Comparison of ENCODE assay signal across 19 mouse cellular contexts in genomic region chr10:62242358-62242757, GRCm38 (mm10). TPM values are rescaled to one million over a fixed set of nuclear protein-coding genes. Genes with fewer than 3 reads are reported as not detected.
DNase-seq lines count a peak whose midpoint lies in the region; ATAC-seq and TF ChIP-seq lines count a peak whose summit lies in the region.
"Had no signal": no experiment of that assay in that cellular context is flagged by ENCODE, and none has a peak within 500 bp of the region (broad histone marks: within the 10 kb centered on the region; RNA-seq: fewer than 3 reads in every experiment).

No protein-coding gene starts in this region.

- H3K9ac ChIP-seq in ES-Bruce4 (ENCODE audit: low read depth, poor library complexity, severe bottlenecking) = 0 out of 2 replicates have a peak overlapping the region, but pooled peaks have one; percentile 28
- no peak overlapping the region; the same call in 1 of the 2 replicates for H3K9ac ChIP-seq in lung, embryonic 16.5 days (ENCODE audit: low read length)
- H3K9ac ChIP-seq: forebrain, embryonic 13.5 days; heart, embryonic 12.5 days; hindbrain, embryonic 12.5 days had no signal

- no peaks in the 10 kb centered on the region for H3K36me3 ChIP-seq in ES-Bruce4 (ENCODE audit: control insufficient read depth, insufficient read depth, low read length, poor library complexity, severe bottlenecking)
- no peaks in the 10 kb centered on the region for H3K36me3 ChIP-seq in lung, embryonic 16.5 days (ENCODE audit: control insufficient read depth, insufficient read depth, low read length)
- H3K36me3 ChIP-seq: heart, embryonic 12.5 days; hindbrain, embryonic 12.5 days; limb, embryonic 10.5 days; midbrain, embryonic 10.5 days had no signal

- peak; percentile 90 for TF ChIP-seq EP300 in ES-Bruce4 (IDR thresholded peaks at IDR 0.05; ENCODE audit: insufficient read depth, low read depth, low read length)

- WGBS in lung, embryonic 16.5 days = 33% methylated on average over 10 of the region's 10 CpGs

- no peak for TF ChIP-seq CTCF in ES-Bruce4 (IDR thresholded peaks at IDR 0.05; ENCODE audit: low read depth, low read length)

- H3K27me3 ChIP-seq in ES-Bruce4 (ENCODE audit: control insufficient read depth, insufficient read depth, low read length, poor library complexity, severe bottlenecking) = no peaks in the 10 kb centered on the region
- no peaks in the 10 kb centered on the region for H3K27me3 ChIP-seq in lung, embryonic 16.5 days (ENCODE audit: control insufficient read depth, insufficient read depth, low read depth, low read length)
- H3K27me3 ChIP-seq: forebrain, embryonic 13.5 days; hindbrain, embryonic 12.5 days; Patski had no signal

- H3K9me3 ChIP-seq in ES-Bruce4 (replicated peaks; ENCODE audit: control insufficient read depth, insufficient read depth, low read length, poor library complexity, severe bottlenecking) = no peaks in the 10 kb centered on the region; the same call in 1 of the 2 replicates
- H3K9me3 ChIP-seq in lung, embryonic 16.5 days (ENCODE audit: control insufficient read depth, low read length) = no peaks in the 10 kb centered on the region; the same call in 1 of the 2 replicates
- H3K9me3 ChIP-seq: forebrain, embryonic 13.5 days; hindbrain, embryonic 12.5 days; limb, embryonic 10.5 days; midbrain, embryonic 10.5 days had no signal

- DNase-seq in right cerebral cortex, postnatal 25 days = peak; percentile 13
- no peak for DNase-seq in right cerebral cortex, adult 18-20 months
- peak; percentile 28 for DNase-seq in telencephalon, adult 2 months (ENCODE audit: low read depth, low spot score)
- DNase-seq in spleen, adult 12 weeks (ENCODE audit: low spot score) = no peak
- DNase-seq: cerebellum, adult 11-12 months; heart, adult 11 months had no signal

- peak overlapping the region; percentile 27 for H3K4me2 ChIP-seq in lung, embryonic 16.5 days (ENCODE audit: low read depth, low read length)
- H3K4me2 ChIP-seq: forebrain, embryonic 13.5 days; heart, embryonic 12.5 days; hindbrain, embryonic 12.5 days had no signal

- peak; percentile 86 for ATAC-seq in lung, embryonic 16.5 days (ENCODE audit: low read depth)
- ATAC-seq in CD4-positive, CD25-positive, alpha-beta regulatory T cell, adult 4 months = no peak
- ATAC-seq: activated CD4-positive, CD25-positive, alpha-beta regulatory T cell, adult 4 months; forebrain, embryonic 13.5 days; Patski had no signal

- 0 out of 2 replicates have a peak overlapping the region, but pooled peaks have one; percentile 5 for H3K27ac ChIP-seq in ES-Bruce4 (ENCODE audit: insufficient read depth, low read length)
- H3K27ac ChIP-seq in lung, embryonic 16.5 days (ENCODE audit: low read length) = peak overlapping the region; percentile 72
- H3K27ac ChIP-seq: forebrain, embryonic 13.5 days; hindbrain, embryonic 12.5 days; left cerebral cortex, adult 2 months; limb, embryonic 10.5 days; macrophage; midbrain, embryonic 10.5 days had no signal

- peaks cover 2% of the 10 kb centered on the region for H3K4me1 ChIP-seq in ES-Bruce4 (ENCODE audit: control insufficient read depth, insufficient read depth, low read length)
- H3K4me1 ChIP-seq in lung, embryonic 16.5 days (replicated peaks; ENCODE audit: control insufficient read depth, insufficient read depth, low read length) = peaks cover 4% of the 10 kb centered on the region
- H3K4me1 ChIP-seq: forebrain, embryonic 13.5 days; heart, embryonic 12.5 days; hindbrain, embryonic 12.5 days had no signal

- no peak for TF ChIP-seq POLR2A in ES-Bruce4 (IDR thresholded peaks at IDR 0.05; ENCODE audit: insufficient read depth, low read length)

- H3K4me3 ChIP-seq in ES-Bruce4 (ENCODE audit: low read depth, low read length) = no peak overlapping the region
- no peak overlapping the region for H3K4me3 ChIP-seq in lung, embryonic 16.5 days (ENCODE audit: low read length)
- H3K4me3 ChIP-seq: forebrain, embryonic 13.5 days; heart, embryonic 12.5 days; hindbrain, embryonic 12.5 days; left cerebral cortex, adult 2 months; limb, embryonic 10.5 days; midbrain, embryonic 10.5 days had no signal

RNA-seq across cellular contexts. Expression of gene Tacr2, which starts 9.9 kb away (rescaled TPM):
- polyA plus RNA-seq in ES-Bruce4 (2011; ENCODE audit: insufficient read depth, insufficient read length, low read depth, missing spikeins) = not detected in 2 replicates
- polyA plus RNA-seq in lung, embryonic 16.5 days (2015; fragmentation: Nextera tagmentation; extraction: Ambion mirVana) = 0.72 and 0.87 TPM in 2 replicates
- not detected for polyA plus RNA-seq in CD4-positive, CD25-positive, alpha-beta regulatory T cell, adult 4 months (2017; shearing (Covaris generic))
- polyA plus RNA-seq: activated CD4-positive, CD25-positive, alpha-beta regulatory T cell, adult 4 months; forebrain, embryonic 13.5 days; heart, embryonic 12.5 days; hindbrain, embryonic 12.5 days; limb, embryonic 10.5 days; liver, adult 2 months; macrophage; midbrain, embryonic 10.5 days had no signal

RNA-seq across cellular contexts. Expression of gene Tspan15, which starts 11.3 kb away (rescaled TPM):
- polyA plus RNA-seq in ES-Bruce4 (2011; ENCODE audit: insufficient read depth, insufficient read length, low read depth, missing spikeins) = 8.5 and 10.4 TPM in 2 replicates
- polyA plus RNA-seq in lung, embryonic 16.5 days (2015; fragmentation: Nextera tagmentation; extraction: Ambion mirVana) = 96.1 and 116 TPM in 2 replicates
- polyA plus RNA-seq in CD4-positive, CD25-positive, alpha-beta regulatory T cell, adult 4 months (2017; shearing (Covaris generic)) = under 1 TPM; 0.16 to 0.17 TPM
- polyA plus RNA-seq: macrophage had no signal

Comparison
In these comparisons a context has a peak if more than half of its experiments do, and no peak if none do; other contexts are left out.
1. DNase-seq: peak in right cerebral cortex, postnatal 25 days (single experiment) and telencephalon, adult 2 months (single experiment); none in right cerebral cortex, adult 18-20 months (single experiment) and spleen, adult 12 weeks (single experiment).